Mouse (Mus musculus) erythroblast, embryonic 14.5 days (primary cell): ENCODE data around the gene St3gal5.

ENCODE experiments used
- GATA1 ChIP-seq: IDR thresholded peaks from 2 replicates; pipeline ENCODE4 v1.6.1; 2012; ENCODE audit warnings: low read length, inconsistent platforms, mixed read lengths
- TAL1 ChIP-seq: IDR thresholded peaks from 3 replicates; pipeline ENCODE4 v1.6.1; 2012; ENCODE audit warnings: low read length, inconsistent platforms, mixed read lengths

DNA sequence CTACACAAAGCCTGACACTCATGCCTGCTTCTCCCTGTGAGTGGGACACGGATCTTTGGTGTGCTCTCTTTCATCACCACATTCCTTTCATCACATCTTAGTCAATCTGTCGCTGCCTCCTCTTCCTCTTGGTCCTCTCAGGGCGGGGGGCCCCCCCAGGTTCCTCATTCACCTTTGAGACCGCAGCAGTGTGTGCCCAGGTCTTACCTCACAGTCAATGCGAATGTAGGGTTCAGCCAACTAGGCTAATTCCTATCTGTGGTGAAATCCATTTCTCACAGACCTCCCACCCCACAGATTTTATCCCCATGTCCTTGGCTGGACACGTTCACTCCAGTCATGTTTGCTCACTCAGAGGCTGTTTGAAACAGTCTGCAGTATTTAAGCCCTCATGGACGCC, 17.5 kb downstream of the St3gal5 start:
- TF ChIP-seq GATA1 (no peak), TAL1 (no peak)
